Mouse (Mus musculus) CH12.LX (cell line): ENCODE data around the gene Pik3cb. TPM values are rescaled to one million over a fixed set of nuclear protein-coding genes. Genes with fewer than 3 reads are reported as not detected.
A peak's percentile ranks its signal among the peaks of the same experiment; 100 is the strongest.

Experiments
- DNase-seq: peaks from one replicate; pipeline ENCODE4 v3.0.0-alpha.2; 2013; ENCODE audit errors: extremely low read depth
- H3K27ac ChIP-seq: 2 replicates; pipeline ENCODE4 v1.5.1; 2012; ENCODE audit warnings: low read depth, mild to moderate bottlenecking, control low read depth, moderate library complexity; ENCODE audit not compliant: insufficient read depth
- H3K27me3 ChIP-seq: replicated peaks from 2 replicates; pipeline ENCODE3; 2012; ENCODE audit warnings: inconsistent platforms
- H3K36me3 ChIP-seq, 2 experiments: replicated peaks in 1 of 2; 2 replicates each; pipeline versions ENCODE3 to v1.6.1; 2012; ENCODE audit warnings: inconsistent platforms in 1 of 2, low read length in 1 of 2, mild to moderate bottlenecking in 1 of 2, mixed read lengths in 1 of 2, moderate library complexity in 1 of 2; ENCODE audit not compliant: control insufficient read depth in 1 of 2, insufficient read depth in 1 of 2
- H3K4me1 ChIP-seq, 2 experiments: 2 replicates each; pipeline ENCODE4 v1.6.1; 2012; ENCODE audit warnings: inconsistent platforms in 1 of 2, moderate library complexity in 1 of 2; ENCODE audit not compliant: insufficient read depth in 2 of 2, control insufficient read depth in 1 of 2
- H3K4me2 ChIP-seq: 2 replicates; pipeline ENCODE4 v1.6.1; 2012; ENCODE audit warnings: low read depth, mild to moderate bottlenecking, control low read depth; ENCODE audit not compliant: poor library complexity, insufficient read depth, severe bottlenecking
- H3K4me3 ChIP-seq, 3 experiments: fragments of 150-350 bp in 1 of 3; sonication (generic) in 1 of 3; replicated peaks in 1 of 3; 2 replicates each; pipeline versions ENCODE3 to v1.5.1; 2011 to 2012; ENCODE audit warnings: low read depth in 2 of 3, low read length in 2 of 3, mild to moderate bottlenecking in 2 of 3, moderate library complexity in 2 of 3, control low read depth in 1 of 3, improper control_type of control experiment in 1 of 3, inconsistent platforms in 1 of 3, mixed read lengths in 1 of 3; ENCODE audit not compliant: poor library complexity in 1 of 3
- H3K79me2 ChIP-seq: replicated peaks from 2 replicates; pipeline ENCODE4 v1.6.1; 2012; ENCODE audit warnings: mild to moderate bottlenecking, moderate library complexity; ENCODE audit not compliant: control insufficient read depth, poor library complexity, insufficient read depth, severe bottlenecking; ENCODE audit errors: extremely low read depth
- H3K9ac ChIP-seq: 2 replicates; pipeline ENCODE4 v1.6.1; 2012; ENCODE audit warnings: low read depth, mild to moderate bottlenecking, control low read depth, moderate library complexity; ENCODE audit not compliant: insufficient read depth
- H3K9me3 ChIP-seq: replicated peaks from 2 replicates; pipeline ENCODE3; 2012; ENCODE audit warnings: low read length, inconsistent platforms, mixed read lengths
- BHLHE40 ChIP-seq: IDR thresholded peaks from 2 replicates; pipeline ENCODE4 v1.6.1; 2011; ENCODE audit warnings: mild to moderate bottlenecking, low read depth, low read length, improper control_type of control experiment
- ELF1 ChIP-seq: IDR thresholded peaks from 2 replicates; pipeline ENCODE4 v1.6.1; 2014; ENCODE audit warnings: low read depth, mild to moderate bottlenecking, inconsistent platforms, low read length, improper control_type of control experiment
- EP300 ChIP-seq: IDR thresholded peaks from 2 replicates; pipeline ENCODE4 v1.6.1; 2011; ENCODE audit warnings: low read length, improper control_type of control experiment
- ETS1 ChIP-seq: conservative IDR thresholded peaks from 2 replicates; pipeline ENCODE4 v1.6.1; 2012; ENCODE audit warnings: low read depth, mild to moderate bottlenecking, inconsistent platforms, low read length, improper control_type of control experiment, moderate library complexity
- GABPA ChIP-seq: IDR thresholded peaks from 2 replicates; pipeline ENCODE4 v1.6.1; 2012; ENCODE audit warnings: low read depth, low read length, improper control_type of control experiment, inconsistent platforms; ENCODE audit not compliant: insufficient replicate concordance
- IRF4 ChIP-seq: IDR thresholded peaks from 2 replicates; pipeline ENCODE4 v1.6.1; 2014; ENCODE audit warnings: low read depth, mild to moderate bottlenecking, inconsistent platforms, low read length, improper control_type of control experiment
- JUND ChIP-seq: conservative IDR thresholded peaks from 2 replicates; pipeline ENCODE4 v1.6.1; 2011; ENCODE audit warnings: low read depth, low read length, improper control_type of control experiment
- KAT2A ChIP-seq: IDR thresholded peaks from 2 replicates; pipeline ENCODE4 v1.6.1; 2012; ENCODE audit warnings: low read length, improper control_type of control experiment, inconsistent platforms; ENCODE audit not compliant: insufficient replicate concordance
- MAFK ChIP-seq: IDR thresholded peaks from 2 replicates; pipeline ENCODE4 v1.6.1; 2011; ENCODE audit warnings: low read length, improper control_type of control experiment; ENCODE audit not compliant: insufficient replicate concordance
- MAZ ChIP-seq: IDR thresholded peaks from 2 replicates; pipeline ENCODE4 v1.6.1; 2012; ENCODE audit warnings: low read depth, mild to moderate bottlenecking, inconsistent platforms, low read length, improper control_type of control experiment, moderate library complexity
- MEF2A ChIP-seq: IDR thresholded peaks from 2 replicates; pipeline ENCODE4 v1.6.1; 2014; ENCODE audit warnings: low read depth, mild to moderate bottlenecking, inconsistent platforms, low read length, improper control_type of control experiment, borderline replicate concordance
- MYC ChIP-seq: IDR thresholded peaks from 2 replicates; pipeline ENCODE4 v1.6.1; 2011; ENCODE audit warnings: low read depth, mild to moderate bottlenecking, improper control_type of control experiment, low read length
- NRF1 ChIP-seq: IDR thresholded peaks from 2 replicates; pipeline ENCODE4 v1.6.1; 2014; ENCODE audit warnings: low read depth, mild to moderate bottlenecking, inconsistent platforms, low read length, improper control_type of control experiment, moderate library complexity
- RCOR1 ChIP-seq: conservative IDR thresholded peaks from 2 replicates; pipeline ENCODE4 v1.6.1; 2012; ENCODE audit warnings: low read depth, mild to moderate bottlenecking, inconsistent platforms, low read length, improper control_type of control experiment
- SIN3A ChIP-seq: IDR thresholded peaks from 2 replicates; pipeline ENCODE4 v1.6.1; 2012; ENCODE audit warnings: low read length, improper control_type of control experiment, inconsistent platforms
- SMC3 ChIP-seq: IDR thresholded peaks from 2 replicates; pipeline ENCODE4 v1.6.1; 2011; ENCODE audit warnings: low read depth, low read length, improper control_type of control experiment
- TBP ChIP-seq: conservative IDR thresholded peaks from 2 replicates; pipeline ENCODE4 v1.6.1; 2011; ENCODE audit warnings: low read depth, low read length, improper control_type of control experiment
- TCF12 ChIP-seq: IDR thresholded peaks from 2 replicates; pipeline ENCODE4 v1.6.1; 2014; ENCODE audit warnings: low read depth, mild to moderate bottlenecking, inconsistent platforms, low read length, improper control_type of control experiment
- USF1 ChIP-seq: IDR thresholded peaks from 2 replicates; pipeline ENCODE4 v1.6.1; 2014; ENCODE audit warnings: low read depth, mild to moderate bottlenecking, inconsistent platforms, low read length, improper control_type of control experiment
- ZC3H11A ChIP-seq: IDR thresholded peaks from 2 replicates; pipeline ENCODE4 v1.6.1; 2012; ENCODE audit warnings: low read depth, mild to moderate bottlenecking, inconsistent platforms, low read length, improper control_type of control experiment
- ZKSCAN1 ChIP-seq: IDR thresholded peaks from 2 replicates; pipeline ENCODE4 v1.6.1; 2012; ENCODE audit warnings: low read depth, inconsistent platforms, low read length, improper control_type of control experiment, borderline replicate concordance
- ZMIZ1 ChIP-seq: IDR thresholded peaks from 2 replicates; pipeline ENCODE4 v1.6.1; 2012; ENCODE audit warnings: low read depth, mild to moderate bottlenecking, inconsistent platforms, low read length, improper control_type of control experiment
- dilution Hi-C: fragments of 300-500 bp; cut with MboI; formaldehyde crosslinking; loops from 2 replicates; pipeline ENCODE4 v1.14.3; 2020; ENCODE audit warnings: low sequenced_read_pairs; ENCODE audit not compliant: extremely low pct_unique_long_range_greater_than_20kb, extremely low pct_ligation_motif_present
- in situ Hi-C: fragments of 300-500 bp; cut with MboI; formaldehyde crosslinking; loops from 3 replicates; pipeline ENCODE4 v1.14.3; 2019; ENCODE audit warnings: low sequenced_read_pairs, low pct_ligation_motif_present, low pct_unique_long_range_greater_than_20kb, mixed read lengths
- polyA plus RNA-seq: library from polyadenylated mRNA; unstranded; fragments of >175 nt; gene quantifications from 2 replicates; pipeline ENCODE4 v1.2.1, GENCODE M21; 2012; ENCODE audit warnings: low read depth; ENCODE audit not compliant: insufficient read length
- total RNA-seq, 2 experiments: library from RNA; depleted of rRNA; stranded (reverse); fragments of 300-350 nt in 1 of 2; fragments of >200 nt in 1 of 2; gene quantifications; 2 replicates each; pipeline ENCODE4 v1.2.3; 2012 to 2014

The Pik3cb gene
- total and polyA plus RNA-seq, 3 experiments: 1.0 to 3.2 (median 1.0) TPM

DNA sequence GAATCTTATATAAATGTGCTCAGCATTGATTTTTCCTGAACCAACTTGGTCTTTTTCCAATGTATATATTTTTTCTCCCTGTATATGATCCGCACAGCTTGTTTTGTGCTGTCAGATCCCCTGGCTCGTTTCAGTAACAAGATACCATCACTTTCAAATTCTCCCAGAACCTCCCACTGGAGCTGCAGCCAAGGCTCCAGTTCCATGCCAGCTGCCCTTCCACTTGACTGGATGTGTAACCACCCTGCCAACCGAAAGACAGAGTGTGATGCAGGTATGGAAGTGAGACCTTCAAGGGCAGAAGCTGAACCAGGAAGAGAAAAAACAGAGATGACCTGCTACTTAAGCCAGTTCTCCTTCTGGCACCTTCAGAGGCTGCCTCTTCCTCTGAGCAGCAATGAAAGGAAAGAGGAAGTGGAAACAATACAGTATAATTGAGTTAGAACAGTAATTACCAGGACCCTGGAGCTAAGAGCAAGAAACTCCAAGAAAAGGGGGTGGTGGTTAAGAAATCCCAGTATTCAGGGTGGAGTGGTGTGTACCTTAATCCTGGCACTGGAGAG lies 24.3 kb upstream of the Pik3cb start:
- H3K27me3 ChIP-seq: no peaks in the 10 kb centered on the region
- no peak overlapping the region for H3K9ac ChIP-seq
- no peaks in the 10 kb centered on the region for H3K9me3 ChIP-seq
- no peak overlapping the region for H3K27ac ChIP-seq
- no peak overlapping the region for H3K4me3 ChIP-seq
- in situ Hi-C loops (no loop called here), dilution Hi-C loops (no loop called here)
- no peaks in the 10 kb centered on the region for H3K36me3 ChIP-seq
- TF ChIP-seq JUND (no peak), KAT2A (no peak), EP300 (peak; percentile 78), ELF1 (0 out of 2 replicates have a peak, but pooled peaks have one; percentile 44), IRF4 (peak; percentile 46), MEF2A (no peak)
- H3K4me2 ChIP-seq: peak overlapping the region; percentile 61
- H3K79me2 ChIP-seq: no peaks in the 10 kb centered on the region
- peak; percentile 49 for DNase-seq
- peaks cover 13 to 36% of the 10 kb centered on the region in 2 experiments for H3K4me1 ChIP-seq

DNA sequence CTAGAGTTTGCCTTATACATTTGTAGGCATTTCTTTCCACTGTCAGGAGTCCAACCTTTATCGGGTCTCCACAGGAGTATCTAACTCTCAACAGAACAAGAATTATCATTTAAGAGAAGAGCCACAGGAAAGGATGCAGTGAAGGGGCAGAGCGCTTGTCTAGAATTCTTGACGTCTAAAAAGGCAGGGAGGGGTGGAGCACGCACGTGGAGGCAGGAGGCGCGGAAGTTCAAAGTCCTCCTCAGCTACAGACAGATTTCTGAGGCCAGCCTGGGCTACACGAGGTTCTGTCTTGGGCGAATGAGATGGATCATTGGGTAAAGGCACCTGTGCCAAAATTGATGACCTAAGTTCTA lies 23.7 kb upstream of the Pik3cb start:
- Histone ChIP-seq H3K9me3 (no peaks in the 10 kb centered on the region), H3K27me3 (no peaks in the 10 kb centered on the region), H3K4me2 (no peak overlapping the region), H3K9ac (no peak overlapping the region), H3K4me1 (peaks cover 13 to 36% of the 10 kb centered on the region in 2 experiments), H3K79me2 (no peaks in the 10 kb centered on the region), H3K4me3 (no peak overlapping the region), H3K27ac (no peak overlapping the region), H3K36me3 (no peaks in the 10 kb centered on the region)
- in situ Hi-C loops (no loop called here), dilution Hi-C loops (no loop called here)
- DNase-seq: no peak
- no peak for TF ChIP-seq MAZ
- TF ChIP-seq GABPA: no peak
- no peak for TF ChIP-seq JUND
- TF ChIP-seq ZC3H11A: no peak
- no peak for TF ChIP-seq BHLHE40
- TF ChIP-seq SMC3: no peak
- no peak for TF ChIP-seq SIN3A
- TF ChIP-seq RCOR1: no peak
- no peak for TF ChIP-seq MYC
- no peak for TF ChIP-seq TCF12
- TF ChIP-seq USF1: no peak
- no peak for TF ChIP-seq ETS1
- TF ChIP-seq ZMIZ1: no peak
- no peak for TF ChIP-seq NRF1
- no peak for TF ChIP-seq TBP
- no peak for TF ChIP-seq MEF2A
- TF ChIP-seq MAFK: no peak
- no peak for TF ChIP-seq KAT2A
- TF ChIP-seq ZKSCAN1: no peak
